Mouse (Mus musculus) stomach, postnatal 0 days (tissue): ENCODE measurements around the gene Pls3. TPM values are rescaled to one million over a fixed set of nuclear protein-coding genes. Genes with fewer than 3 reads are reported as not detected.
"Not testable (repeated sequence)": the region's sequence is repeated elsewhere in the genome, so short reads cannot be mapped to it uniquely, and the experiment has no call there.

Experiments
- ATAC-seq: fragments of 200-750 bp; cut with Nextera tagmentation; 2 replicates; pipeline ENCODE4 v1.8.0; 2017; ENCODE audit not compliant: low FRiP score, low TSS enrichment
- DNase-seq: peaks from one replicate; pipeline ENCODE4 v3.0.0-alpha.2; 2016; ENCODE audit warnings: low spot score
- H3K27ac ChIP-seq: fragments of 300-500 bp; sonication (generic); replicated peaks from 2 replicates; pipeline ENCODE4 v1.5.1; 2014; ENCODE audit warnings: mild to moderate bottlenecking, control low read depth
- H3K27me3 ChIP-seq: fragments of 300-500 bp; sonication (generic); 2 replicates; pipeline ENCODE4 v1.6.1; 2014; ENCODE audit warnings: low read length; ENCODE audit not compliant: control insufficient read depth, insufficient read depth
- H3K36me3 ChIP-seq: fragments of 300-500 bp; sonication (generic); 2 replicates; pipeline ENCODE4 v1.6.1; 2014; ENCODE audit warnings: low read length, mixed read lengths; ENCODE audit not compliant: control insufficient read depth, insufficient read depth
- H3K4me1 ChIP-seq: fragments of 300-500 bp; sonication (generic); replicated peaks from 2 replicates; pipeline ENCODE4 v1.6.1; 2014; ENCODE audit warnings: antibody characterized with exemption; ENCODE audit not compliant: control insufficient read depth, insufficient read depth
- H3K4me2 ChIP-seq: fragments of 300-500 bp; sonication (generic); replicated peaks from 2 replicates; pipeline ENCODE4 v1.6.1; 2014; ENCODE audit warnings: low read depth, mild to moderate bottlenecking, control low read depth, moderate library complexity
- H3K4me3 ChIP-seq: fragments of 300-500 bp; sonication (generic); 2 replicates; pipeline ENCODE4 v1.5.1; 2014; ENCODE audit warnings: low read depth, low read length, control low read depth
- H3K9ac ChIP-seq: fragments of 300-500 bp; sonication (generic); 2 replicates; pipeline ENCODE4 v1.6.1; 2014; ENCODE audit warnings: mild to moderate bottlenecking, low read length, control low read depth, mixed read lengths
- H3K9me3 ChIP-seq: fragments of 300-500 bp; sonication (generic); 2 replicates; pipeline ENCODE4 v1.6.1; 2016; ENCODE audit warnings: low read length; ENCODE audit not compliant: control insufficient read depth
- CTCF ChIP-seq: IDR thresholded peaks from 2 replicates; pipeline ENCODE4 v1.5.1; 2016; ENCODE audit warnings: antibody characterized with exemption, low read depth, mild to moderate bottlenecking, moderate library complexity
- WGBS: fragments of 180-500 bp; shearing (Covaris S2); extraction: QIAGEN DNeasy Blood & Tissue Kit; methylation state at CpG from one replicate; pipeline ENCODE4 v1.1.7; 2014; 5-methylcytosine and 5-hydroxymethylcytosine counted together
- polyA plus RNA-seq: library from polyadenylated mRNA; unstranded; fragments of >200 nt; fragmentation: Nextera tagmentation; extraction: Ambion mirVana; gene quantifications from 2 replicates; pipeline ENCODE4 v1.2.1, GENCODE M21; 2015

Gene Pls3
- polyA plus RNA-seq, 1 experiment from 2014 or later: 99.5 TPM

GRCm38 (mm10) chrX:75759036-75759435 is 115.9 kb downstream of the Pls3 start:
- not testable (repeated sequence) for H3K27me3 ChIP-seq
- peak; percentile 64 for DNase-seq
- 83% methylated on average over 12 of the region's 12 CpGs for WGBS

GRCm38 (mm10) chrX:75757966-75758365 is 117.0 kb downstream of the Pls3 start:
- H3K27ac ChIP-seq, H3K9ac ChIP-seq, H3K27me3 ChIP-seq, H3K36me3 ChIP-seq, H3K4me3 ChIP-seq, H3K9me3 ChIP-seq, H3K4me1 ChIP-seq, ATAC-seq, H3K4me2 ChIP-seq: not testable (repeated sequence)
- DNase-seq: peak; percentile 17
- 75% methylated on average over 13 of the region's 14 CpGs for WGBS
- peak; percentile 40; the same call in 1 of the 2 replicates for TF ChIP-seq CTCF

More at GRCm38 (mm10) chrX:75759036-75759435, 115.9 kb downstream of the Pls3 start:
- H3K9me3 ChIP-seq, H3K9ac ChIP-seq, H3K4me3 ChIP-seq, H3K36me3 ChIP-seq, ATAC-seq, H3K27ac ChIP-seq, H3K4me1 ChIP-seq, H3K4me2 ChIP-seq: not testable (repeated sequence)
- TF ChIP-seq CTCF: peak; percentile 68

GRCm38 (mm10) chrX:75754531-75754930 is 120.5 kb downstream of the Pls3 start:
- not testable (repeated sequence) for DNase-seq, ATAC-seq, H3K9ac ChIP-seq, H3K27ac ChIP-seq, H3K4me1 ChIP-seq, H3K4me2 ChIP-seq, H3K27me3 ChIP-seq, H3K4me3 ChIP-seq, H3K9me3 ChIP-seq, H3K36me3 ChIP-seq

DNA sequence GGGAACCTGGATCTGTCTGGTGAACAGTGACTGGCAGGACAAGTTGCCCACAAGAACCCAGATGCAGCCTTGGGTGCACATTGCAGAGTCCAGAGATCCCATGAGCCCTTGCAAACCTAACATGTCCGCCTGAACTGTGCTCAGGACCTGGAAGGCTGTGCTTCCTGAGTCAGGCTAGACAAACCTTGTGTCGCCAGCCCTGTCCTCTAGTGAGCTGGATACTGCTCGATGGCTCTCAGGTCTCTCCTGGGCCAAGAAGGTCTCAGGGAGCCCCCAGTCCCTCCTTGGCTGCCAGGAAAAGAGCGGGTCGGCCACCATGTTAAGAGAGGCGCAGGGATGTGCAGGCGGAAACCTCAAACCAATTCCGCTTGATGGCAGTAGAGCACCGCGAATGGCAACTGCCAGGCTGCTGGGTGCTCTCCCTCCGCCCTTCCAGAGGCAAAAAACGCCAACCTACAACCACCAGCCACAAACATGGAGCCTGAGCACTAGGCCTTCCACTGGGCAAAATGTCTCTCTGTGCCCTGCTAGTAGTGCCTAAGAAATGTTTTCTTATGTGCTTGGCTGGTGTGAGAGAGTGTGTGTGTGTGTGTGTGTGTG is 124.8 kb downstream of the Pls3 start:
- not testable (repeated sequence) for H3K4me1 ChIP-seq, H3K9me3 ChIP-seq, DNase-seq, H3K4me2 ChIP-seq, H3K4me3 ChIP-seq, H3K27me3 ChIP-seq, H3K36me3 ChIP-seq, H3K9ac ChIP-seq, ATAC-seq, H3K27ac ChIP-seq
- WGBS: 43% methylated on average over 1 of the region's 12 CpGs

GRCm38 (mm10) chrX:75749312-75749711 is 125.7 kb downstream of the Pls3 start:
- H3K9ac ChIP-seq, H3K9me3 ChIP-seq, ATAC-seq, H3K36me3 ChIP-seq, H3K4me2 ChIP-seq, H3K4me1 ChIP-seq, H3K4me3 ChIP-seq, H3K27me3 ChIP-seq, H3K27ac ChIP-seq: not testable (repeated sequence)
- peak; percentile 53 for TF ChIP-seq CTCF
- WGBS: 74% methylated on average over 7 of the region's 10 CpGs
- peak; percentile 29 for DNase-seq

DNA sequence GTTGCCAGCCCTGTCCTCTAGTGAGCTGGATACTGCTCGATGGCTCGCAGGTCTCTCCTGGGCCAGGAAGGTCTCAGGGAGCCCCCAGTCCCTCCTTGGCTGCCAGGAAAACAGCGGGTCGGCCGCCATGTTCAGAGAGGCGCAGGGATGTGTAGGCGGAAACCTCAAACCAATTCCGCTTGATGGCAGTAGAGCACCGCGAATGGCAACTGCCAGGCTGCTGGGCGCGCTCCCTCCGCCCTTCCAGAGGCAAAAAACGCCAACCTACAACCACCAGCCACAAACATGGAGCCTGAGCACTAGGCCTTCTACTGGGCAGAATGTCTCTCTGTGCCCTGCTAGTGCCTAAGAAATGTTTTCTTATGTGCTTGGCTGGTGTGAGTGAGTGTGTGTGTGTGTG is 130.5 kb downstream of the Pls3 start:
- H3K4me1 ChIP-seq, H3K9me3 ChIP-seq, H3K27ac ChIP-seq, H3K27me3 ChIP-seq, H3K4me2 ChIP-seq, ATAC-seq, H3K9ac ChIP-seq, H3K4me3 ChIP-seq, H3K36me3 ChIP-seq: not testable (repeated sequence)
- peak; percentile 55 for TF ChIP-seq CTCF
- 67% methylated on average over 8 of the region's 14 CpGs for WGBS
- DNase-seq: peak; percentile 27

GRCm38 (mm10) chrX:75739464-75739863 is 135.5 kb downstream of the Pls3 start:
- H3K4me2 ChIP-seq, H3K4me3 ChIP-seq, H3K27me3 ChIP-seq, H3K9me3 ChIP-seq, DNase-seq, H3K9ac ChIP-seq, H3K27ac ChIP-seq, ATAC-seq, H3K36me3 ChIP-seq, H3K4me1 ChIP-seq: not testable (repeated sequence)
- 60% methylated on average over 1 of the region's 8 CpGs for WGBS
